8 mouse cellular contexts compared by ENCODE assay signal in the genomic region with DNA sequence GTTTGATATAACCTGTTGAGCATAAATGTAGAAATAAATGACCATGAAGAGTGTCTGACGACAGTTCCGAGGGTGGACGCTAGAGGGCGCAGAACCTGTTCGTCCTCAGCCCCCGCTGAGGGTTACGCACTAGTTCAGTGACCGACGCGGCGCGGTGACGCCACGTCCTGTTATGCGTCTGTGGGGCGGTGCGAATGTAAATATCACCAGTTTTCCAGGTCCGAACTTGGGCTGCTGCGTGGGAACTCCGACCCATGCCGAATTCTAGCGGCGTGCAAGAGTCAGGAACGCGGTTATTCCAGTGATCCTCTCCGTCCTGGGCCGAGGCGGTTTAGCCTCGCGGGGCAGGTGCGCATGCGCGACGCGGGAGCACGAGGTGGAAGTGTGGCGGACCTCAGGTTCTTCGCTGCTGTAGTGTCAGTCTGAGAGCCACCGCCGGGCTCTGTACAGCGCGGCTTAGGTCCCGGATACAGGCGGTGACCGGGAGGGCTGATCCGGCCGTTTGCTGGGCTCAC. TPM values are rescaled to one million over a fixed set of nuclear protein-coding genes. Genes with fewer than 3 reads are reported as not detected.
DNase-seq lines count a peak whose midpoint lies in the region; ATAC-seq and TF ChIP-seq lines count a peak whose summit lies in the region.

Gene Rpp14, plus strand, starts transcription at position 203 of the 515 bp plus-strand sequence.

- peak; percentile 98 for DNase-seq in forebrain, embryonic 14.5 days (ENCODE audit: low spot score)
- DNase-seq in heart, postnatal 25 days (ENCODE audit: low spot score) = peak; percentile 86
- peak; percentile 94 to 98 for DNase-seq in layer of hippocampus, adult 18-20 months (ENCODE audit: low spot score in 2 of 2)
- DNase-seq in lung, adult 2 months = peak; percentile 96
- DNase-seq in thymus, adult 18-20 months = peak; percentile 87 to 89

- H3K36me3 ChIP-seq in ES-Bruce4 (ENCODE audit: control insufficient read depth, insufficient read depth, low read length, poor library complexity, severe bottlenecking) = peaks cover 13% of the 10 kb centered on the region
- peaks cover 16% of the 10 kb centered on the region for H3K36me3 ChIP-seq in forebrain, embryonic 14.5 days (ENCODE audit: control insufficient read depth, insufficient read depth, low read length)

- TF ChIP-seq POLR2A in ES-Bruce4 (IDR thresholded peaks at IDR 0.05; ENCODE audit: insufficient read depth, low read length) = peak; percentile 56
- peak; percentile 70; the same call in 1 of the 2 replicates for TF ChIP-seq POLR2A in lung, adult 2 months (IDR thresholded peaks at IDR 0.05; ENCODE audit: borderline replicate concordance, extremely low read depth, low read depth, low read length)

- peak within 1 kb of the TSS; percentile 86 for H3K4me2 ChIP-seq in forebrain, embryonic 14.5 days (ENCODE audit: low read length)

- H3K9ac ChIP-seq in ES-Bruce4 (ENCODE audit: low read depth, poor library complexity, severe bottlenecking) = peak within 1 kb of the TSS; percentile 55
- H3K9ac ChIP-seq in forebrain, embryonic 14.5 days (ENCODE audit: low read length) = peak within 1 kb of the TSS; percentile 83

- TF ChIP-seq CTCF in ES-Bruce4 (IDR thresholded peaks at IDR 0.05; ENCODE audit: low read depth, low read length) = peak; percentile 98
- peak; percentile 97 for TF ChIP-seq CTCF in lung, adult 2 months (IDR thresholded peaks at IDR 0.05; ENCODE audit: insufficient read depth, low read length)

- no peaks in the 10 kb centered on the region for H3K9me3 ChIP-seq in ES-Bruce4 (replicated peaks; ENCODE audit: control insufficient read depth, insufficient read depth, low read length, poor library complexity, severe bottlenecking)
- no peaks in the 10 kb centered on the region for H3K9me3 ChIP-seq in forebrain, embryonic 14.5 days (replicated peaks; ENCODE audit: control insufficient read depth, low read length)

- no peaks in the 10 kb centered on the region for H3K27me3 ChIP-seq in ES-Bruce4 (ENCODE audit: control insufficient read depth, insufficient read depth, low read length, poor library complexity, severe bottlenecking)
- H3K27me3 ChIP-seq in forebrain, embryonic 14.5 days (replicated peaks; ENCODE audit: control insufficient read depth, insufficient read depth, low read length) = no peaks in the 10 kb centered on the region

- peak within 1 kb of the TSS; percentile 64 for H3K27ac ChIP-seq in ES-Bruce4 (ENCODE audit: insufficient read depth, low read length)
- H3K27ac ChIP-seq in forebrain, embryonic 14.5 days (ENCODE audit: low read depth, low read length) = peak within 1 kb of the TSS; percentile 88

- intact Hi-C loops in heart, postnatal 25 days (cut with DNase I) = loop anchor here (5.0 kb wide), 2 partner anchors 132 to 262 kb away; partner anchors contain the start of gene Kctd6

- H3K4me3 ChIP-seq in ES-Bruce4 (ENCODE audit: low read depth, low read length) = peak within 1 kb of the TSS; percentile 93
- H3K4me3 ChIP-seq in forebrain, embryonic 14.5 days (ENCODE audit: low read depth, low read length) = peak within 1 kb of the TSS; percentile 71
- H3K4me3 ChIP-seq in lung, adult 2 months (replicated peaks; ENCODE audit: extremely low read depth, low read depth, low read length) = peak within 1 kb of the TSS; percentile 98

- WGBS in forebrain, embryonic 14.5 days = under 1% methylated on average over 47 of the region's 47 CpGs
- 1% methylated on average over 47 of the region's 47 CpGs for WGBS in lung, adult 2 months

- TF ChIP-seq EP300 in ES-Bruce4 (IDR thresholded peaks at IDR 0.05; ENCODE audit: insufficient read depth, low read depth, low read length) = peak; percentile 75

- peak; percentile 98 for ATAC-seq in cerebellum, adult (ENCODE audit: insufficient number of reproducible peaks, low FRiP score, low TSS enrichment)
- peak; percentile 97 for ATAC-seq in forebrain, embryonic 14.5 days
- ATAC-seq in neutrophil, adult 5-6 weeks (ENCODE audit: extremely low read depth, insufficient number of reproducible peaks, low FRiP score, poor library complexity, severe bottlenecking) = peak; percentile 98

- no peaks in the 10 kb centered on the region for H3K4me1 ChIP-seq in ES-Bruce4 (ENCODE audit: control insufficient read depth, insufficient read depth, low read length)
- H3K4me1 ChIP-seq in forebrain, embryonic 14.5 days (ENCODE audit: control insufficient read depth, insufficient read depth, low read length) = peaks cover 10% of the 10 kb centered on the region
- peaks cover 4% of the 10 kb centered on the region; the same call in 1 of the 2 replicates for H3K4me1 ChIP-seq in lung, adult 2 months (ENCODE audit: control insufficient read depth, insufficient read depth, low read length)

RNA-seq across cellular contexts. Expression of gene Rpp14, which starts in this region (rescaled TPM):
- polyA plus RNA-seq in ES-Bruce4 (2011; ENCODE audit: insufficient read depth, insufficient read length, low read depth, missing spikeins) = 40.5 and 47.1 TPM in 2 replicates
- polyA plus RNA-seq in forebrain, embryonic 14.5 days (2014; fragmentation: Nextera tagmentation; extraction: Ambion mirVana) = 58.3 and 65.1 TPM in 2 replicates
- total RNA-seq in heart, postnatal 25 days (2021) = 10 to 100 TPM; 19.0 to 23.8 TPM
- 10 to 100 TPM; 24.4 to 34.7 TPM for total RNA-seq in layer of hippocampus, adult 18-20 months (2021)
- polyA plus RNA-seq in lung, adult 2 months (2012; rRNA removed) = 6.1 and 8.2 TPM in 2 replicates
- total RNA-seq in neutrophil, adult 5-6 weeks (2017) = 21.5 and 35.6 TPM in 2 replicates

Comparison
In these comparisons a context has a peak if more than half of its experiments do, and no peak if none do; other contexts are left out.
1. Peak in every context shown above with its lines: DNase-seq, ATAC-seq, H3K4me3 ChIP-seq and H3K27ac ChIP-seq.